Mouse (Mus musculus) lung, postnatal 25 days (tissue): ENCODE data around the gene 4930519P11Rik.

Source experiments
- DNase-seq: peaks from one replicate; pipeline ENCODE4 v3.0.0; 2022; ENCODE audit warnings: low spot score

4930519P11Rik gene

DNA sequence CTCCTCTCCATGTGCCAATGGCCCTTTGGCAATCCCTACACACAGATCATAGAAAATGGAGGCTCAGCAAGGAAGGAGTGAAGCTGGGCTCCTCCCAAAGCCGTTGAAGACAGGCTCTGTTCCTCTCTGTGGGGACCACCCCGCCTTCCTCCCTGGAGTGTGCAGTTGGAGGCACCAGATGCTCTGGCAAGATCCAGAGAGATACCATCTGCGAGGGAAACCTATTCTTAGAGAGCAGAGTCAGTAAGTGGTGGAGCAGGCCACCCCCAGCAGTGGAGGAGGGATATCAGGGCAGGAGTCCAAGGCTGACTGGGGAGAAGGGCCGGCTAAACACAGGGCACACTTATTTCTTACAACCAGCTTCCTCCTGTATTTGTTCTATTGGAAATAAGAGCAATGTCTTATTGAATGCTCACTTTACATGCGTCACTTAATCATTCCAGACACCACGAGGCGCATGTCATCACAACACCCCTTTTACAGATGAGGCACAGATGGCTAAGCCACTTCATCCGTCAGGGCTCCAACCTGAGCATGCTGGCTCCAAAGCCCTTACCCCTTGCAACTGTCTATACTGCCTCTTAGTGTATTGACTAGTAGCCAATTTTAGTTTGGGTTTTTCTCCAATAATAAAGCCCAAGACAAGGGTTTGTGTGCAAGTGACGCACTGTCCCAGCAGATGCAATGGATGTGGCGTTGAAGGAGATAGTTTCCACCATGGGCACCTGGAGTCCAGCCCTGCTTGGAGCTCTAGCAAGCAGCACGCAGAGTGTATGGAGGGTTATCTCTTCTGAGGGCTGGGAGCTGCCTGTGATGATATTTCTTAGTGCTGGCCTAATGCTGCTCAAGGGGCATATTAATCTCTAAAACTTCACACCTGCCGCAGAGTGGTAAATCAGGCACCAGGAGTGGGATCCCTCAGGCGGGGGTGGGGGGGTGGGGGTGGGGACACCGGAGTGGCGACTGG, 29.0 kb downstream of the 4930519P11Rik start:
- no peak for DNase-seq

DNA sequence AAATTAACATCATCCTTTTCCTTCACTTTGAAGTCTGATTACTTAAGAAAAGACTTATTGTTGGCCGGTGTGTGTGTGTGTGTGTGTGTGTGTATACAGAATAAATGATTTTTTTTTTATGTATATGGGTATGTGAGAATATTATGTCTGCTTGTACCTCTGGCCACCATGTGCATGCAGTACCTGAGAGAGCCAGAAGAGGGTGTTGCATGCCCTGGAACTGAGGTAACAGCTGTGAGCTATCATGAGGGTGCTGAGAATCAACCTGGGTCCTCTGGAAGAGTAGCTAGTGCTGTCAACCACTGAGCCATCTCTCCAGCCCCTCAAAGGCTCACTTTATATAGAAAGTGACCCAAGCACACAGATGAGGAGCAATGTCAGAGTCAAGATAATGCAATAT, 31.8 kb downstream of the 4930519P11Rik start:
- no peak for DNase-seq

DNA sequence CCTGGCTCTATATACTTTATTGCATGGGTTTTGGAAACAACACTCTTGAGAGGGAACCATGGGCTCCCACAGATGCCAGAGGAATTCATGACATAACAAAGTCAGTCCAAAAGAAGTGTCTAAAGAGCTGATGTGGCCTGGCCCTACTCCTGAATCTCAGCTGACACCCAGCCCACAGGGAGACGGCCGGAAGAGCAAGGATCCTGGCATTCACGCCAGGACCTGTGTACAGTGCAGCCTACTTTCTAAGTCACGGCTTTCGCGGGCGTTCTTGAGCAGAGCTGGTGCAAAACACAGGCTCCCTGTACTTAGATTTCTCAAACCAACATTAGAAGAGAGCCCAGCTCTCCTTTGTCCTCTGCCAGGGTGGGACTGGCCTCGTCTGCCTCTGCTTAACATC, 32.7 kb downstream of the 4930519P11Rik start:
- DNase-seq: no peak

DNA sequence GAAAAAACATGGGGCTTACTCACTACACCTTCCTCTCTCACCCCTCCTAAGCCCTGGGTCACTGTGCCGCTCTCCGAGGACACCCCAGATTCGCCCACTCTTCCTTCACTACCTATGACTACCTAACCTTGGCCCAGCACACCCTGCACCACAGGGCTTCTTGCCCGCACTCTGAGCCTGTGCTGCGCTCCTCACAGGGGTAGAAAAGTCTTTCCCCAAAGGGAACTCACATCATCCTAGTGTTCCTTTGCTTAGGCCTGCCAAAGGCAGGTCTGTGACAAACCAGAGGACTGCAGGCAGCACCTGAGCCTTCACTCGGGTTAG, 35.5 kb downstream of the 4930519P11Rik start:
- DNase-seq: no peak

DNA sequence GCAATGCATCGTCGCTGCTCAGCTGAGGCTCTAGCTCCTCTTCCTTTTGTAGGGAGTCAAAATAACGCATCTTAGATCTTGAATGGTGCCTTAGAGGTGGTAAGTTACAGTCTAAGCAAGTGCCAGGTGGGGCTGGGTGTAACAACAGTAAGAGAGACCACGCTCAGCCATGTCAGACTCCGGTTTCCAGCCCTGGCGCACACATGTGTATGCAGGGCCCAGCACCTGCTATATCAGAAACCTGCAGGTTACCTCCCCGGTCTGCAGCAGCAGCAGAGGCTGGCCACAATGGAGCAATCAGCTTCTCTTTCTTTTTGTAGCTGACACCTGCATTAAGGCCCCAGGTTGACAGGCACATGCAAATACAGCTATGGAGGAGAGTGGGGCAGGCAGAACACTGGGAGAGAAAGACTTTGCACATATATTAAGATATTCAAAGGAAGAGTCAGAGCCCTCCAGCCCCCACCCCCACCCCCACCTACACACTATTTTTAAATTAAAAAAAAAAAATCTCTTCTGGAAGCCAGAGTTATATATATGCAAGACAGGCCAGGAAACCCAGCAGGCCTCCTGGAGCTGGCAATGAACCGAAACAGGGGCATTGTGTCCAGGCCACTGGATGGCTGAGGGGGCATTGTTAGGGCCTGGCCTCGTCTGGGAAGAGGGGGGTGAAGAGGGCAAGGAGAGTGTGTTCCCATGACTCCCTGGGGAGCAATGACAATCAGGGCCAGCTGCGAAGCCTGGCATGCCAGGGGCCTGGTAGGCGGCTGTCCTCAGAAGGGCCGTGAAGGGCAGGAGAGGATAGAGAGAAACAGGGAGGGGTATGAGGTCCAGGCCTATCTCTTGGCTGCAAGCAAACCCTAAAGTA, 36.1 kb downstream of the 4930519P11Rik start:
- DNase-seq: no peak

DNA sequence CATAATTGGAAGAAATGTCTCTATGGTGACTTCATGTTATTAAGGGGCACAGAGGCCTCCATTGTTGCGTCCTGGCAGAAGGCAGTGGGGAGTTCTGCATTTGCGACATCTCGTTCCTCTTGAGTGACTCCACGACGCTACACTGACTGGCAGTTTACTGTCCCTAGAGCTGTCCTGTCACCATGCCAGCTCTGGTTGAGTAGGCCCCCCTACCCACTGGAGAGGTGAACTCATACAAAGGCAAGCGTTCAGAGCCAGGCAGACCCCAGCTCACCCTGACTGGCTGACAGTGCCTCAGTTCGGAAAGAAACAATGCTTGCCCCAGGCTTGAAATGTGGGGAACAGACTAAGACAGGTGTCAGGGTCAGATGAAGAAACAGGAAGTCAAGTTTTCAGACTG, 39.0 kb downstream of the 4930519P11Rik start:
- no peak for DNase-seq

DNA sequence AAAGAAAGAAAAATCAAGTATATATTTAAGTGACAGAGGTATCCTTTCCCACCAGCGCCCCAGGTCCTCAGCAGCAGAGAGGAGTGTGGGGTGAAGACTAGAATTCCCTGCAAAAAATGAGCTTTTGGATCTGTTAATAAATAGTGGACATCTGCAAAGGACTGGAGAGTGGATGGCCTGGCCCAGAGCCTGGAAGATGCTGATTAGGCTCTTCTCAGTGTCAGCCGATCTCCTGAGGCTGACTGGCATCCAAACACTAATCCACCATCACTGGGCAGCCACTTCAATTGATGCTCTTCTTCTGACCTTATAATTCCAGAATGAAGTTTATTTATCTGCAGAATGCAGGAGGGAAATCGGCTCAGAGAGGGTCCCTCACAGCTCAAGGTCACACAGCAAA, 40.2 kb downstream of the 4930519P11Rik start:
- no peak for DNase-seq

DNA sequence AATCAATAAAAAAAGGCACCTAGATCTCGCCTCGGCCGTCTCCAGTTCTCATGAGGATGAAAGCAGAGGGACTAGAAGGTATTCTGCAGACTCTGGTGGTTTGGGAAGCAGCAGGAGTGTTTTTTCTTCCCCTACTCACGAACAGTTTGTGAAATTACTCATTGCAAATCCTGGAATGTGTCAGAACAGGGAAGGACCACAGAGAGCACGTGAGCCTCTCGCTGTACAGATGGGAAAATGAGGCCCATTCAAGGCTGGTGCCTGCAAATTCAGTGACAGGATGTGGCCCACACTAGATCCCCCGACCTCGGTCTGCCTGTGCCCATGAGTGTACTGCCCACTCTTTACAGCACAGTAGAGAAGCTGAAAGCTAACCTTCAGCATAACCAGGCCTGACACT, 41.3 kb downstream of the 4930519P11Rik start:
- no peak for DNase-seq

DNA sequence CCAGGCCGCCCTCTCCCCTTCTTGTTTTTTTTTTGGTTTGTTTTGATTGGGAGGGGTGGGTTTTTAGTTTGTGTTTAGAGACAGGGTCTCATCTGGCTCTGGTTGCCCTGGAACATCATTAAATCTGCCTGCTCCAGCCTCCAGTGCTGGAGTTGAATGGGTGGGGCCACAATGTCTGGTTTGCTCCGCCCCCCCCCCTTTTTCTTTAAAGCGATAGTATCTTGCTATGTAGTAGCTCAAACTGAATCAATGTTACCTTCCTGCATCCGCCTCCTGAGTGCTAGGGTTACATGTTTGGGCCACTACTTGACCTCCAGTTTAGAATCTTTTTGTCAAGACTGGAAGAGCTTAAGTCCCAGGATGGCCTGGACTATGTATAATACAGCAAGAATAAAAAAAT, 42.0 kb downstream of the 4930519P11Rik start:
- no peak for DNase-seq

DNA sequence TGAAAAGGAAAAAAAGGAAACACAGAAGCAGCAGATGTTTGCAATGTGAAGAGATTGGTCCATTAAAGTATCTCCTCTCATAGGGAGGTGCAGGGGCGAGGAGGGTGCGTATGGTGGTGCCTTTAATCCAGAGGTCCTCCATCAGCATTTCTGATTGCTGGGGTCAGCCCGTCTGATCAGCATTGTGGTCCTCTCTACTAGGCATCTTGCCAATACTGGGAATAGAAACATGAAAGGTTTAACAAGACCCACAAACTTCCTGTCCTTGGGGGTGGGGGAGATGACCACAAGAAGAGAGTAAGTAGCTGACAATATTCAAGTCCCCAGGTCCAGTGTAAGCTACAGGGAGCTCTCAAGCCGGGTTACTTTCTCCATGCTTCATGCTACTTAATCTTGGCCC, 42.6 kb downstream of the 4930519P11Rik start:
- no peak for DNase-seq

DNA sequence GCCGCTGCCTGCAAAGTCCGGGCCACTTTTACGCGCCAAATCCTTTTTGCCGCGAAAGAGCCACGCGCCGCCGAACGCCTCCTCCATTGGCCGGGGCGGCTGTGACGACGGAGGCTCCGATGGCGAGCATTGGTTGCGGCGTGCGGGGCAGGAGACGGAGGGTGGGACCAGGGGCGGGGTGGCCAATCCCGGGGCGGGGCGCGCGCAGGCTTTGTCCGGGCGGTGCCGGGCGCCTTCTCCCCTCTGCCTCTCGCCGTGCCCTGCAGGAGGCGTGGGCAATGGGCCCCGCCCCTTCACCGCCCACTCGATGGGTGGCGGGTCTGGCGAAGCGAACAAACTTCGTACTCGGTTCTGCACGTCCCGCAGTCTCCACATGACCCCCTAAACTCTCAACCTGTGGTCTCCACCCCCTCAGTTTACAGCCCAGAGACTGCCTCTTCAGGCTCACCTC, 43.4 kb downstream of the 4930519P11Rik start, which contains the start of gene E2f1:
TSS of gene E2f1 (minus strand) at position 57 of the 451 bp plus-strand sequence.
- DNase-seq: peak; percentile 94

DNA sequence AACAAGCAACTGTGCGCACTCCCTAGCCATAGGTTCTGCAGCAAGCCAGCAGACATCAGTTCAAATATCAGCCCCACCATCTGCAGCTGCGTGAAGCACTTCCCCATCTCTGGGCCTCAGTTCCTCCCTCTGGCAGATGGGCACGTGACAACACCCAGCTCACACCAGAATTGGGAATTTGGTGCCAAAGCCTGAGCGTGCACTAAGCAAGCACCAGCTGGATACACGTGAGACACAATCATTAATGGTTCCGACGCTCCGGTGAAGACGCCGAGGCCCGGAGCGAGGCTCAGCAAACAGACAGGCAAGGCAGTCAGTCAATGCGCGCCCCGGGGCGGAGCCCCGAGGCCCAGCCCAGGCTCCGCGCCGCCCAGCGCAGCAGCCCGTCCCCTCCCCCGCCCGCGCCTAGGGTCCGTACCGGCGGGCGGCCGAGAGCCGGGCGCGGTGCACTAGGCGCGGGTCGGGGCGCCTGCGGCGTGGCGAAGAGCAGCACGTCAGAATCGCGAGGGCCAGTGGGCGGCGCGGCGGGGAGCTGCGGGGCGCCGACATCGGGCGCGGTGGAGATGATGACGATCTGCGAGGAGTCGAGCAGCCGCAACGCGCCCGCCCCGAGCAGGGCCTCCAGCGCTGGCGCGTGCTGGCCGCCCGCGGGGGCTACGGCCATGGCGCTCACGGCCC, 44.0 kb downstream of the 4930519P11Rik start:
- no peak for DNase-seq

DNA sequence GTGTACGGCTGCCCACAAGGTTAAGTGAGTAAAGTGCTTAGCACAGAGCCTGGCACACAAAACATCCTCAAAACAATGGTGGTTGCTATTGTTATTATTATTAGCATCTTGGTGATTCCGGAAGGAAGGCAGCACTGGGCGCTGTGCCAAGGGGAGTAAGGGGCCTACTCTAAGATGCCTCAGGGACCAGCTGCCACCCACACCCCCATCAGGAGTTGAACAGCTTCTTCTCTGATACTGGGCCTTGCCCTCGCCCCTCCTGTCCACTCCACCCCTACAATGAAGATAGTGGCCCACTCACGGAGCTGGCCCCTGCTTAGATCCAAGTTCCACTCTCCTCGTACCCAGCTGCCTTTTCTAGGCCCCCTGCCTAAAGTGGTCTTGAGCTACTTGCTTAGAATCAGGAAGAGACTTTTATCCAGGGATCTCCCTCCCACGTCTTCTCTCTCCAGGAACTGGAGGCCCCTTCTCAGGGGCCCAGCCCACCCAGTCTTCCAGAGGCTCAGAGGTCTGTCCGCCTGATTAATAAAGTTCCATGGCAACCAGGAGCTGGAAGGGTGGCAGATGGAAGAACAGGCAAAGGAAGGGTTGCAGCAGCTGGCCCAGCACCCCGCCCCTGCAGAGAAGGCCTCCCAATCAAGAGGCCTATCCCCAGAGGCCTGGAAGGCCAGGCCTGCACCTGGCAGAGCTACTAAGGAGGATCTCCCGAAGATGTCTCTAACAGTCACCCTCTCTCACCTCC, 44.7 kb downstream of the 4930519P11Rik start:
- DNase-seq: no peak

DNA sequence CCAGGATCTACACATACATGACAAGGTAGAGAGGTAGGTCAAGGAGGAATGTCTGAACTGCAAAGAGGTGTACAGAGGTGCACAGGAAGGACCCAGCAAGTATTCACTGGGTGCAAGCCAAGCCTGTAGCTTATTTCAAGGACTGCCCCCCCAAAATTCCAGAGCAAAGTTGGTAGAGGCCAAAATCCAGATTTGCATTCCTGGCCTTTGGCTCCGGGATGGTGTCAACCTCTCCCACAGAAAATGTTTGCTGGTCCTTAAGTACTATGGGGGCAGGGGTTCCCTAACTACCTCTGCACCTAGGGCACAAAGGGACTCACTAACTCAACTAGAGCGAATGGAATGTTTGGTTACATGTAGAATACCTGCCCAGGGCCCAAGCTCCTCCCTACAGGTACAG, 45.5 kb downstream of the 4930519P11Rik start:
- peak; percentile 60 for DNase-seq

DNA sequence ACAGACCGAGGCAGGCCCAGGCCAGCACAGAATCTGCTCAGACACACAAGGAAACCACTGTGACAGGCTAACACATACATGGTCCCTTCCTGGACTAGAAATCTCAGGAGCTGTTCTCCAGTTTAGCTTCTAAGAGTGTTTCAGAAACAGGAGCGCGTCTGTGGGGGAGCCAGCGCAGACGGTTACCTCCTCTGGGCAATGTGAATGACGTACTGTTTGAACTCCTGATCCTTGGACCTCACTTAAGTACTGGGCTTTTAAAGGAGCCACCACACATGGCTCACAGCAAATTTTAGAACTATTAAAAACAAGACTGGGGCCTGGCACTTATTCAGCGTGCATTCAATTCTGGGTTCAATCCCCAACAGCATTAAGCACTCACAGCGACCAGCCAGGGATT, 46.6 kb downstream of the 4930519P11Rik start:
- DNase-seq: no peak

DNA sequence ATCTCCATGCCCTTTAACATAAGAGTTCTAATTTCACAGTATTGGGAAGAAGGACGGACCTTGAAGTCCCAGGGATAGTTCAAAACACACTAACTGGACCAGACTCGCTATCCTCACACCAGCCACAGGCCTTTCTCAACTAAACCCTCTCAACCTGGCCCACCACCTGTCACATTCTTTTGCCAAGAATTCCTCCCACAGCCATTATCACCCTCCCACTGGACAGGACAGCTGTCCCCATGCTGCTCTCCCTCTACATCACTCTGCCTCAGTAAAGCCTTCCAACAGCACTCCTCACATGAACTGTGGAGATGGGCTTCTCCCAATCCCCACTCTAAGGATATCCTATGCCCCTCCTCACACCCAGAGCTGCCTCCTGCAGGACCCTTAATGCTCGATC, 47.7 kb downstream of the 4930519P11Rik start:
- DNase-seq: no peak

DNA sequence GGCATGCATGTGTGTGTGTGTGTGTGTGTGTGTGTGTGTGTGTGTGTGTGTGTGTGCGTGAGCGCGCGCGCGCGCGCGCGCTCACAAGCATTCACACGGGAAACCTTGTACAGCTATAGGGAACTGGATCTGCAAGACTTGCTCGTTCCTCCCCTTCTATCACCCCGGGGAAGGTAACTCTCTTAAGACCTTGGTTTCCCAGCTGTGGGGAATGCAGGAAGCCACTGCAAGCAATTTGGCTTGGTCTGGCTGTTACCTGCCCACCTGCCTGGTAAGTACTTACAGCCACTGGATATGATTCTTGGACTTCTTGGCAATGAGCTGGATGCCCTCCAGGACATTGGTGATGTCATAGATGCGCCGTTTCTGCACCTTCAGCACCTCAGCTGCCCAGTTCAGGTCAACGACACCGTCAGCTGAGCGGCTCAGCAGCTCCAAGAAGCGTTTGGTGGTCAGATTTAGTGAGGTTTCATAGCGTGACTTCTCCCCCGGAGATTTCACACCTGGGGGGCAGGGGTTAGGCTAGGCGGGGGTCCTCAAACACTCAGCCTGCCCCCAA, 49.5 kb downstream of the 4930519P11Rik start:
- DNase-seq: no peak
